Mouse (Mus musculus) left cerebral cortex, postnatal 10 days (tissue): Measurements from ENCODE around the gene Hacd2. TPM values are rescaled to one million over a fixed set of nuclear protein-coding genes. Genes with fewer than 3 reads are reported as not detected.

Experiments
- DNase-seq, 2 experiments: peaks; one replicate each; pipeline ENCODE4 v3.0.0; 2021 to 2022; ENCODE audit warnings: low spot score in 2 of 2, mixed read lengths in 1 of 2; ENCODE audit errors: extremely low spot score in 1 of 2
- intact Hi-C: fragments of 180-260 bp; cut with DNase I; formaldehyde crosslinking; loops from one replicate; pipeline ENCODE4 v1.15.1; 2025
- total RNA-seq, 2 experiments: library from RNA; stranded (reverse); gene quantifications; 2 replicates each; pipeline ENCODE4 v1.2.3; 2021

The Hacd2 gene
- total RNA-seq, 2 experiments from 2014 or later = 26.1 to 41.7 TPM

DNA sequence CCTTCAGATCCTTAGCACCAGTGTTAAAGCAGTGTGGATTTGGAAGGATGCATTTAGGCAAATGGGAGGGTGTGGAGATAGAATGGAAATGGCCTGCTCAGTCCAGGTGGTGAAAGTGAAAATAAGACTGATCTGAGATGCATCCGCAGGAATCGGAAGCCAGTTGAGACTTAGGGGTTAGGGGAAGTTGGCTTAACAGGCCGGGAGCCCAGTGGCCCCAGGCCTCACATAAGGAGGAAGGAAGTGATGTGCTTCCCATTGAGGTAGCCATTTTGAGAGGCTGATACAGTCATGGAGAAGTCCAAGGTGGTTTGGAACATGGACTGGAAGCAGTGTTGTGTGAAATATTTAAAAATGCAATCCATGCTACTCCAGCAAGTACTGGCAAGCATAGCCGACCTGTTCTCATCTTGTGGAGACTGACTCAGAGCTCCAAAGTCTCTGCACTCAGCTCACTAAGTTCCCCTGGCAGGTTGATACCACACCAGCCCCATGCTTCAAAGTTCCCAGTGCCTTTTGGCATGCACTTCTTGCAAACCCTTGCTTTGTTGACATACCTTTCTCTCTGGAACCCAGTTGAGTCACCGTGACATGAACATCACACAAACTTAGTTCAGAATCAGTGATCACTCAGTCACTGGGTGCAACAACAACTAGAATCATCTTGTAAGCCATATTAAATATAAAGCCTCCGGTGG, 25.2 kb downstream of the Hacd2 start:
- intact Hi-C loops = no loop called here
- DNase-seq = no peak

DNA sequence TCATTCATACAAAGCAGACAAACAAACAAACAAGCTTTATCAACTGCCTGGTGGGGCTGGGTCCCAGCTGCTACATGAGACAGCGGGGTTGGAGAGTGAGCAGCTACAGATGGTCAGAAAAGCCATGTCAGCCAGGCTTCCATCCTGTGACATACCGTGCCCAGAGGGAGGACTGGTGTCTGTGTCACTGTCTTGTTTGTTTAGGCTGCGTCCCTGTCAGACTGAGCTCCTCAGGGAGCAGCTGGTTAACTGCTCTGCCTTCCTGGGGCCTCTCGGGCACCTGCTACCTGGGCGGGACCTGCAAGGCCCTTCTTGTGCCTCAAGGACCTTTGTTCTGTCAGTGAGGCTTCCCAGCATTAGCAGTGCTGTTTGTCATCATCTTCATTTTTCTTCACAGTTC, 28.8 kb downstream of the Hacd2 start:
- intact Hi-C loops = no loop called here
- no peak for DNase-seq

DNA sequence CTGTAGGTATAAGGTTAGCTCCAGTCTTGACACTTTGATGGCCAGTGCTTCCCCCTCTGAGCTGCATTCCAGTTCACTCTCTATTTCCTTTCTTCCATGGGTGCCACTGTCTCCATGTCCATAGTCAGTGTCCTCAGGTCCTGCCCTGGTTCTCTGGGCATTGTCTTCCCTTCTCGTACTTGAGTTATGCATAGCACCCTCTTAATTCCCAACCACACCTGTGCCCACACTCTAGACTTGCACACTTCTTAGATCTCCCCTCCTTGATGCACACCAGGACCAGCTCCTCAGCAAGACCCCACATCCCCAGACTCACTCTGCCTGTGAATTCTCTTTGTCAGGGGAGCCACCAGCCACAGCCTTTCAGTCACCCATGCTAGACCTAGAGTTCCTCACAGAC, 30.0 kb downstream of the Hacd2 start:
- intact Hi-C loops = no loop called here
- DNase-seq = no peak

DNA sequence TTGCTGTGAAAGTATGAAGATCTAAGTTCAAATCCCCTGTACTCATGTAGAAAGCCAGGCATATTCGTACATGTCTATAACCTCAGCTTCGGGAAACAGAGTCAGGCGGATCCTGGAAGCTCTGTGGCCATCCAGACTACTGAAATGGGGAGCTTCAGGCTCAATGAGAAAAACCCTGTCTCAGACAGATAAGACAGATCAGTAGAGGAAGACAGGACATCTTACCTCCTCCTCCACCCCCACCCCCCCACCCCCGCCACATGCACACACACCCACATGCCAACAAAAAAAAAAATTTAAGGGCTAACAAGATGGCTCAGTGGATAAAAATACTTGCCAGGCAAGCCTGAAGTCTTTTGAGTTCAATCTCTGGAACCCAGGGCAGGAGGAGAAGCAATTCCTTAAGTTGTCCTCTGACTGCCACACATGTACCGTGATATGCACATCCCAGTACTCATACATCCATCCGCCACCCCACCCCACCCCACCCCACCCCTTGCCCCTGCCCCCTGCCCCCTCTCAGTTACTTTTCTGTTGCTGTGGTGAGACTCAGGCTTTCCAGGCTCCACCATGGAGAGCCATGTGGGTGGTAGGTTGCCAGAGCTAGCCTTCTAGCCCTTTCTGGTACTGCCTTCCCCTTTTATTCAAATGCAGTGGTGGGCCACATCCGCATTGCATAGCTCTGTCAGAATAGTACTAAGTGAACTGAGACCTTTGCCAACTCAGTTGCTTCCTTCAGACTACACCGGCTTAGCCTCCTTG, 32.4 kb downstream of the Hacd2 start:
- intact Hi-C loops = loop anchor here (5.0 kb wide), 2 partner anchors 103 to 218 kb away; no protein-coding TSS in a partner anchor
- DNase-seq = no peak

DNA sequence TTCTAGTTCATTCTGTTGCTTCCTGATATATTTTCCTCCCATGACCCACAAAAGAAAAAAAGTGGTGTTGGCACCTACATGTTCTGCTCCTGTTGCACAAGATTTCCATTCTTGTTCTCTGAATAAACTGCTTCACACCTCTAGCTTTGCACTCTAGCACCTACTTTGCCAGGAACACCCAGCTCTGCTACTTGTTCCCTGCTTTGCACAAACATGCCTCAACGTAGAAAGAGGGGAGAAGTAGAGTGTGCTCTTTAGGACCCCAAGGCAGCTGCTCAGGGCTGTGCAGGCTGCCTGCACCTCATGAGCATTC, 32.9 kb downstream of the Hacd2 start:
- DNase-seq = no peak

DNA sequence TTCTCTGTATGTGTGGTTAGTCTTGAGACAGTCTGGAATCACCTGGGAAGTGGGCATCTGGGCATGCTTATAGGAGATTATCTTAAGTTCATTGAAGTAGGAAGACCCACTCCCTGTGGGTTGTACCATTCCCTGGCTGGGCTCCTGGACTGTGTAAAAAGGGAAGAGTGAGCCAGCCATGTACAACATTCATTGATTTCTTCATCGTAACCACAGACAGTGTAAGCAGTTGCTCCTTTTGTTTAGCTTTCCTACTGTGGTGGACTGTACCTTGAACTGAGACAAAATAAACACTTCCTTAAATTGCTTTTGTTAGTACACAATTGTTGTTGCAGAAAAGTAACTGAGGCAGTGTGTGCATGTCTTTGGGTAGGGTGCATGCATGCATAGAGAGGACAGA, 33.6 kb downstream of the Hacd2 start:
- intact Hi-C loops = loop anchor here (5.0 kb wide), 2 partner anchors 101 to 216 kb away; no protein-coding TSS in a partner anchor
- no peak for DNase-seq

More for the DNA sequence above, 32.9 kb downstream of the Hacd2 start:
- intact Hi-C loops = loop anchor here (5.0 kb wide), 2 partner anchors 102 to 217 kb away; no protein-coding TSS in a partner anchor

DNA sequence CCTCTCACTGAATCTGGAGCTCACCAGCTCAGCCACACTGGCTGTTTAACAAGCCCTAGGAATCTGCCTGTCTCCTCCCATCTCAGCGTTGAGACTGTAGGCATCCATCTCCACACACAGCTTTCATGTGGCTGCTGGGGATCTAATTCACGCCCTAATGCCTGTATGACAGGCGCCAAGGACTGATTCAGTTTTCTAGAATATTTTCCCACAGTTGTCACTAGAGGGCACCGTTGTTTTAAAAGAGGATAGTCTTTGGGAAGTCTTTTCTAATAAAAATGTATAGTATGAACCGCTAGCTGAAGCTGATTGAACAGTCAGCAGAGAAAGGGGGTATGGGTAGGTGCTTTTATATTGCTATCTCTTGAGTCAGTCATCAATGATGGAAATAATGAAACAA, 34.1 kb downstream of the Hacd2 start:
- peak in 1 of 2 experiments; percentile 51 for DNase-seq
- intact Hi-C loops = loop anchor here (5.0 kb wide), 2 partner anchors 101 to 216 kb away; no protein-coding TSS in a partner anchor

DNA sequence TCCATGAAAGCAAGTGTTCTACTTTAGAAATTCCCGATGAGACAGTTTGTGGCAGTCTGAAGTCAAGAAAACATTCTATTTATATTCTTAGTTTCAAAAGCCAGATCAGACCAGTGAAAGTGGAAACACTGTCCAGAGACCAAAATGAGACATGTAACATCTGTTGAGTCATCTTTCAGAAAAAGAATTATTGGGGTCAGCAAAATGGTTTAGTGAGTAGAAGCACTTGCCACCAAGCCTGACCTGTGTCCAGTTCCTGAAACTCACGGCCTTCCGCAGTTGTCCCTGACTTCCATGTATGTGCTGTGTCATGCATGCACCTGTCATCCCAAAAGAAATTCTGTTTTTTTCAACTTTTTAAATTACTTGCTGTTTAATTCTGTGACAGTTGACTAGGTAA, 34.6 kb downstream of the Hacd2 start:
- intact Hi-C loops = loop anchor here (5.0 kb wide), 2 partner anchors 101 to 216 kb away; no protein-coding TSS in a partner anchor
- DNase-seq = no peak

DNA sequence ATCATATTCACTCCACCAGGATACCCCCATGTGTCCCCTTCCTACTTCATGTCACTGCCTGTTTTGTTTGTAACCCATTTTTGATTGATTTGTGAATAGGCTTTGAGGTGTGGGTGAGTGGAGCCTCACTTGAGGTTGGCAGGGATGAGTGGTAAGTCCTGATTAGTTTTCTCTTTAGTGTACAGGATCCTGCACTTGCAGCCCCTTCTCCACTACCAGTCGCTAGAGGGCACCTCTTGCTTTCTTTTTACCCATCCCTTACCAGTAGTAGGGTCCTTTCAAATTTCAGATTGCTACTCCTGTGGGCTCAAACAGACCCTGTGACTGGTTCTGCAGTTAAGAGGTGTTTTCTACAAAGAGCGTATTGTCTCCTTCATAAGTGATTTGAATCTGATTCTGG, 38.8 kb downstream of the Hacd2 start:
- intact Hi-C loops = no loop called here
- DNase-seq = peak in 1 of 2 experiments; percentile 36

DNA sequence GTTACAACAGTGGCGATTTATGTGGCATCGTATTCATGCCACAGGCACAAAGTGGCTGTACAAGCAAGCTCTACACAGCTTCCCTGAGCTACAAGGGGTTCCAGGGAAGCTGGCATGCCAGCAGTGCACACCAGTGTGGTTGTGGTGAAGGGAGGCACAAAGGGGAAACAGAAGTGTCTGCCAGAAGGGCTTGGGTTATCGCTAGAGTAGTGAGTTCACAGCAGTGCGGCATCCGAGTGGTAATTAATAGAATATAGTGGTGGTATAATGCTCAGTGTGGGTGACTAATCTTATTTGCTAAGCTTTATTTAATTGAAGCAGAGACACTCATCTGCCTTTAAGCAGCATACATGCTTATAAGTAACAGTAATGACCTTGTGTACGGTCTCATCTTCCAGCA, 43.5 kb downstream of the Hacd2 start:
- intact Hi-C loops = no loop called here
- DNase-seq = no peak

DNA sequence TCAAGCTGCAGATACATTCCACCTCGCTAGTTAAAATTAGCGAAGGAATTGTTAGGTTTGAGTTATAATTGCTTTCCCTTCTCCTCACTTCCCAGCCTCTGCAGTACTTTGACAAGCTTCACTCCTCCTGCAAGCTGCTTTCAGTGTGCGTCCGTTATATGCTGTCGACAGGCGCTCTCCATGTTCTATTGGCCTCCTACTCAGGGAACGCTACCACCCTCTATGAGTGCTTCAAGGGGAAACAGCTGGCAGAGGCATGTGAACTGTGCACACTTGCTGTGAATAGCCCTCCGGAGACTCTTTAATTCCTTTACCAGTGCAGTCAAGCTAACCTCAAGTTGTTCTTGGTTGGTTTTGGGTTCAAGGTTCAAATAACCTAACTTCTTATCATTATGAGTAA, 44.9 kb downstream of the Hacd2 start:
- intact Hi-C loops = no loop called here
- DNase-seq = no peak

DNA sequence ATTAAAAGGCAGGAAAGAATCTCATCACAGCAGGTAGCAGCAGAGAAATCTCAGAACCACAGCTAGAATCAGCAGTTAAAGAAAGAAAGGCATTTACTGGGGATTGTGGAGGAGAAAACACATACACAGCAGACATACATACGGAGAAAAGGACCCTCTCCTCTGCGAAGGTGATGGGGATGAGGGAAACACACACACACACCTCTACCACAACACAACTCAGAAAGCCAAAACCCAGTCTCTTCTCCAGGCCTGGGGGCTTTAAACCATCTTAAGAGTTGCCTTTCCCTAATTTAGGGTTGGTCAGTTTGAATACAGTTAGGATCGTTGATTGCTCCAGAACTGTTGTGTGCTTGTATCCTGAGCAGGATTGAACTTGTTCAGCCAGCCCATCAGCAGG, 45.4 kb downstream of the Hacd2 start:
- intact Hi-C loops = no loop called here
- DNase-seq = no peak

DNA sequence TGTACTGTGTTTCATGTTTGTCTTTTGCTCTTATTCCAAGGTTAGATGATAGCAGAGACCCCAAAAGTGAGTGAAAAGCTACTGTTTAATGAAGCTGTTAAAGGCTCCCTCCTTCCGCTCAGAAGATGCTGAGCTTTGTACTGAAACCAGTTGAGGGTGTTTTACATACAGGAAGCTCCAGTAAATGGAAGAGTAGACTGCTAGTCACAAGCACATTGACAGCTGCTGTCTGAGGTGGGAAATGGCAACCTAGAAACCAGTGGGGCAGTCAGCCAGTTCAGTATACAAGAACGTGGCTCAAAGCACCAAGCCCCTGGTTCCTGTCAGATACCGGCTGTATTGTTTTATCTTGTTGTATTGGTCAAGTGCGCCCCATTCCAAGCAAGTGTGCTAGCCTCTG, 46.7 kb downstream of the Hacd2 start:
- intact Hi-C loops = no loop called here
- DNase-seq = no peak

DNA sequence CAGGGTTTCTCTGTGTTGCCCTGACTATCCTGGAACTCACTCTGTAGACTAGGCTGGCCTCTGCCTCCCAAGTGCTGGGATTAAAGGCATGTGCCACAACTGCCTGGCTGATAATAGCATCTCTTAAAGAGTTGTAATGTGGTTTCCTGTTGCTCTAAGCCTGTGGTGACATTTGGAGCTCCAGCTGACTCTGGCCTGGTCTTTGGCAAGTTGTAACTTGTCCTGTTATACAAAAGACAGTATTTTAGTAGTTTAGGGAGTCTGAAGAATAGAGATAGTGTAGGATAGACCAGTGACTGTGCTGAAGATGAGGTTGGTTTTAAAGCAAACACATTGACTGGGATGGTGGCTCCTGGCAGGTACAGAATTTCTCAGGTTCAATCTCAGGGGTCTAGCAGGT, 52.2 kb downstream of the Hacd2 start:
- intact Hi-C loops = no loop called here
- DNase-seq = no peak

DNA sequence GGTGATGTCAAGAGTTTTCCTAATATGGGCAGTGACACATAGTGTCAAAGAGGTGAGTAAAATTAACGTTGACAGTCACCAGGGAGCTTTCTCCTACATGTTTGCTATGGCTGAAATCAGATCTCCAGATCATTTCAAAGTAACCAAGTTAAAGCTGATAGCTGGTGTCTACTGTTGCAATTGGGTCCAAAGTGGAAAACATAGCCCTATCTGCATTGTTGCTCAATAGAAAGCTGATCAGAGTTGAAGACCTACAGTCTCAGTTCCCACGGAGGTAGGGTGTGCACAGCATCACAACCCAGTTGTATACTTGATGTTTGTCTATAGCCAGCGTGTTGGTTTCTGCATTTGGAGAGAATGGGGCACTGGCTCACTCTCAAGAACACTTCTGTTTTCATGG, 53.4 kb downstream of the Hacd2 start:
- DNase-seq = no peak
- intact Hi-C loops = no loop called here

DNA sequence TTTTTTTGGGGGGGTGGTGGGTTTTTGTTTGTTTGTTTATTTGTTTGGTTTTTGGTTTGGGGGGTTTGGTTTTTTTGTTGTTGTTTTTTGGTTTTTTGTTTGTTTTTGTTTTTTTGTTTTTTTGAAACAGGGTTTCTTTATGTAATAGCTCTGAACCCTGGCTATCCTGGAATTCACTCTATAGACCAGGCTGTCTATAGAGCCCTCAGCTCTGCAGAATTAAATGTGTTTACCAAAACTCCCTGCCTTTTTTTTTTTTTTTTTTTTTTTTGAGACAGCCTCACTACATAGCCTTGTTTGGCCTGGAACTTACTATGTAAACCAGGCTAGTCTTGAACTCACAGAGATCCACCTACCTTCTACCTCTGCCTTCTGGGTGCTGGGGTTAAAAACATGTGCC, 71.3 kb downstream of the Hacd2 start:
- intact Hi-C loops = no loop called here
- DNase-seq = no peak

DNA sequence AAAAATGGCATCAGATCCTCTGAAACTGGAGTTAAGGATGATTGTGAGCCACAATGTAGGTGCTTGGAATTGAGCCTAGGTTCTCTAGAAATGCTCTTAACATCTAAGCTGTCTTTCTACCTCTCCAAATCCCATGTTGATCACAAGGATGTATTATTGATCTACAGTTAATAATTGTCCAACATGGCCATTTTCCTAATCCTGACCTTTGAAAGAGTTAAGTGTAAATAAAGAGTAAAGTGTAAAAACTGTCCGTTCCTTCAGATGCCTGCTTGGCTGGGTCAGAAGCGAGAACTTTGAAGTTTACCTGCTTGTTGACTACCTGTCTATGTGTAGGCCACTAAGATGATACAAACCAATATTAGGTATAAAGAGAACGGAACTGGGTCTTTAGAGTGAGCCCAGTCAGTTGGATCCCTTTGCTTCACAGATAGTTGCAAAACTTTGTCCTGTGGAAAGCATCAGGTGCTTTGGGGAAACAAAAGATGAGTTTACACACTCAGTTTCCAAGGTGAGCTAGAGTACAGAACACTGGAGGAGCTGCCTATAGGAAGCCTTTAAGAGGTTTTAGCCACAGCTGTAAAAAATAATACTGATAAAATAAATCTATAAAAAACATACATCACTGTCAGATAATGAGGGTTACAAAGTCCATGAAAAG, 75.8 kb downstream of the Hacd2 start:
- no peak for DNase-seq
- intact Hi-C loops = no loop called here

DNA sequence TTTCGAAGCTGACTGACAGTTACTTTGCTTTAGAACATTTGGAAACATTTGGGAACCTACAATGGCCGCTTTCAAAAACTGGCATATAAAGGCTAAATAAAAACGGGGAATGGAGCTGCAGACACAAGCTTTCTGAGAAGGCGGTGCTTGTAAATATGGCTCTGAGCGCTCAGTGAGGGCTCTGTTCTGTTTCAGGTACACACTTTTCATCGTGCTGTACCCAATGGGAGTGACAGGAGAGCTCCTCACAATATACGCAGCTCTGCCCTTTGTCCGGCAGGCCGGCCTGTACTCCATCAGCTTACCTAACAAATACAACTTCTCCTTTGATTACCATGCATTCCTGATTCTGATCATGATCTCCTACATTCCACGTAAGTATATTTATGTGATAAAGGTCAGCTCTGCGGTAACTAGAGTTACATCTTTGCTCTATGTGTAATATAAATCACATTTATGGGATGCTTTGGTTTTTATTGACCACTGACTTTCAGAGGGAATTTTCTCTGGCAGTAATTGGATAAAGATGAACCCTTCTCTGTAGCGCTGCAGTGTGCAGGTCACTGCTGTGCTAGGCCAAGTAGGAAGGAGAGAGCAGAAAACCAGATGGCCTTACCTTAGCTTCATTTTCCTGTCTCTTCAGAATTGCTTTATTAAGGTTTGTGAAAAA, 79.7 kb downstream of the Hacd2 start:
- DNase-seq = no peak
- intact Hi-C loops = no loop called here

DNA sequence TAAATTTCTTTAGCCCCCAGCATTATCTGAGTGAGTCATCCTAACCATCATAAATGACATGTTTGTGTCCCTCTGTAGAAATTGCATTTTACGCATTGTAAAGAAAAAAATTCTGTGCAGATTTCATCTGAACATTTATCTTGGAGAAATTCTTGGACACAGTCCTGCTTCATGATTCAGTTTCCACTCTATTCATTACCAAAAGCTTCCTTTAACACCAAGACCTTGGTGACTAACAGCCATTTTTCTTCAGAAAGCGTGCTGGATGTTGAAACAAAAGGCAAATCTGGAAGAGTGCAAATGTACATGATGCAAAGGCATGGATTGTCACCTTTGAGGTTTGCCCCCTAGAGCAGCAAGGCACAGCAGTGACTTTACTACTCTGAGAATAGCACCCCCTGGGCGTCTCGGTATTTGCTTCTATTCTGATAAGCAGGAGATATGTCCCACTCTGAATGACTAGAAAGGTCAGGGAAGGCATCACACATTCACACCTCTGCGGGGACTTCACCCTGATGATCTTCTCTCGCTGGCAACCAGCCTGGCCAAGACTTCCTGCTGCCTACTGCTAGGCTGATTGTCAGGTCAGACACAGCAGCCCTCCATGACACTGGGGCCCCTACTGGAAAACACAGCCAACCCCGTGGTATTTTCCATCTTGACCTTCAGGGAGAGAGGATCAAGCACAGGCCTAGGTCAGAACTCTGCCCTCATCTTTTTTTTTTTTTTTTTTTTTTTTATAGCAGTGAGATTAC, 80.8 kb downstream of the Hacd2 start:
- DNase-seq = no peak
- intact Hi-C loops = no loop called here
